13 mouse cellular contexts compared by ENCODE assay signal in genomic region chr4:62685268-62685667, GRCm38 (mm10).
DNase-seq lines count a peak whose midpoint lies in the region; ATAC-seq and TF ChIP-seq lines count a peak whose summit lies in the region.
"Had no signal": no experiment of that assay in that cellular context is flagged by ENCODE, and none has a peak within 500 bp of the region (broad histone marks: within the 10 kb centered on the region; RNA-seq: fewer than 3 reads in every experiment).

No protein-coding gene starts in this region.

- H3K36me3 ChIP-seq in midbrain, embryonic 10.5 days: peaks cover 28% of the 10 kb centered on the region
- no peaks in the 10 kb centered on the region for H3K36me3 ChIP-seq in midbrain, embryonic 16.5 days (ENCODE audit: control insufficient read depth, insufficient read depth, low read length)
- no peaks in the 10 kb centered on the region for H3K36me3 ChIP-seq in myocyte (ENCODE audit: control insufficient read depth, insufficient read depth)
- H3K36me3 ChIP-seq: liver, embryonic 15.5 days had no signal

- H3K27me3 ChIP-seq in midbrain, embryonic 10.5 days (ENCODE audit: low read depth, poor library complexity, severe bottlenecking): no peaks in the 10 kb centered on the region
- no peaks in the 10 kb centered on the region for H3K27me3 ChIP-seq in midbrain, embryonic 16.5 days (ENCODE audit: control insufficient read depth, insufficient read depth, low read depth, low read length)
- H3K27me3 ChIP-seq in myocyte (ENCODE audit: control insufficient read depth, insufficient read depth, insufficient read length): no peaks in the 10 kb centered on the region
- H3K27me3 ChIP-seq: liver, embryonic 15.5 days had no signal

- no peak overlapping the region for H3K9ac ChIP-seq in midbrain, embryonic 16.5 days (ENCODE audit: low read depth, low read length)
- H3K9ac ChIP-seq: liver, embryonic 15.5 days had no signal

- no peak overlapping the region for H3ac ChIP-seq in myocyte (ENCODE audit: control insufficient read depth, insufficient read length)

- TF ChIP-seq POLR2A in myocyte (IDR thresholded peaks at IDR 0.05; ENCODE audit: insufficient read length, low read depth): no peak

- H3K4me1 ChIP-seq in midbrain, embryonic 10.5 days: peaks cover 27% of the 10 kb centered on the region
- peaks cover 24% of the 10 kb centered on the region for H3K4me1 ChIP-seq in midbrain, embryonic 16.5 days (ENCODE audit: control insufficient read depth, insufficient read depth, low read length)

- peak overlapping the region; percentile 2; the same call in 1 of the 2 replicates for H3K27ac ChIP-seq in midbrain, embryonic 10.5 days (replicated peaks)
- no peak overlapping the region for H3K27ac ChIP-seq in midbrain, embryonic 16.5 days (ENCODE audit: low read length)
- H3K27ac ChIP-seq: liver, embryonic 15.5 days had no signal

- no peak overlapping the region for H3K4me2 ChIP-seq in midbrain, embryonic 16.5 days (ENCODE audit: low read length)
- H3K4me2 ChIP-seq in myocyte (ENCODE audit: low read depth): no peak overlapping the region
- H3K4me2 ChIP-seq: liver, embryonic 15.5 days; midbrain, embryonic 11.5 days had no signal

- intact Hi-C loops in left cerebral cortex, postnatal 14 days (cut with DNase I): no loop called here

- WGBS in midbrain, embryonic 10.5 days: 90% methylated on average over 10 of the region's 10 CpGs
- WGBS in midbrain, embryonic 16.5 days: 80% methylated on average over 10 of the region's 10 CpGs

- DNase-seq in midbrain, embryonic 10.5 days (ENCODE audit: low spot score): no peak
- peak; percentile 76 for DNase-seq in T-cell, adult 2 months (ENCODE audit: low spot score)
- peak; percentile 75 for DNase-seq in thymus, postnatal 14 days
- DNase-seq in left cerebral cortex, postnatal 14 days (ENCODE audit: low spot score in 2 of 2): no peak
- DNase-seq in right cerebral cortex, postnatal 14 days: no peak
- DNase-seq in embryo, embryonic 10 days (ENCODE audit: low spot score): no peak
- DNase-seq: adrenal gland, postnatal 36 days; cerebellum, adult 18-20 months; kidney, adult 18-20 months had no signal

- ATAC-seq in midbrain, embryonic 16.5 days: no peak

- no peaks in the 10 kb centered on the region for H3K9me3 ChIP-seq in midbrain, embryonic 10.5 days (replicated peaks)
- H3K9me3 ChIP-seq in midbrain, embryonic 16.5 days (replicated peaks; ENCODE audit: control insufficient read depth, low read length, poor library complexity, severe bottlenecking): no peaks in the 10 kb centered on the region
- H3K9me3 ChIP-seq: liver, embryonic 15.5 days had no signal

- H3K4me3 ChIP-seq in midbrain, embryonic 10.5 days: no peak overlapping the region
- no peak overlapping the region for H3K4me3 ChIP-seq in midbrain, embryonic 16.5 days (ENCODE audit: low read depth, low read length)
- no peak overlapping the region for H3K4me3 ChIP-seq in myocyte
- H3K4me3 ChIP-seq: liver, embryonic 15.5 days had no signal

- peaks cover 3% of the 10 kb centered on the region for H3K79me2 ChIP-seq in myocyte (ENCODE audit: control insufficient read depth, insufficient read depth)

TF ChIP-seq in myocyte, 11 proteins besides CTCF, POLR2A, EP300 and RAD21:
- TF ChIP-seq TCF3 (IDR thresholded peaks at IDR 0.05; ENCODE audit: insufficient read length, low read depth) (no peak), E2F4 (IDR thresholded peaks at IDR 0.05; ENCODE audit: insufficient read depth) (no peak), SRF (IDR thresholded peaks at IDR 0.05; ENCODE audit: control insufficient read depth, insufficient read length, low read depth) (no peak), MYOG (IDR thresholded peaks at IDR 0.05; ENCODE audit: control insufficient read depth in 1 of 3, insufficient read depth in 1 of 3, insufficient read length in 2 of 3, low read depth in 2 of 3) (peak in 1 of 3 experiments; percentile 31), POLR2AphosphoS2 (IDR thresholded peaks at IDR 0.05; ENCODE audit: insufficient read length, low read depth) (no peak), CEBPB (IDR thresholded peaks at IDR 0.05; ENCODE audit: insufficient read depth, poor library complexity, severe bottlenecking) (no peak), MAX (IDR thresholded peaks at IDR 0.05; ENCODE audit: low read depth) (no peak), USF1 (IDR thresholded peaks at IDR 0.05; ENCODE audit: low read depth) (no peak), MYOD1 (IDR thresholded peaks at IDR 0.05; ENCODE audit: control insufficient read depth in 1 of 3, insufficient read length in 2 of 3, low read depth in 2 of 3) (peak in 2 of 3 experiments; percentile 56 to 66), TCF12 (IDR thresholded peaks at IDR 0.05; ENCODE audit: insufficient read depth, poor library complexity, severe bottlenecking) (no peak), REST (IDR thresholded peaks at IDR 0.05; ENCODE audit: insufficient read depth, insufficient read length) (no peak)
TF ChIP-seq in myocyte: peak in this region for 2.

Comparison
In these comparisons a context has a peak if more than half of its experiments do, and no peak if none do; other contexts are left out.
1. DNase-seq: peak in T-cell, adult 2 months (single experiment) and thymus, postnatal 14 days (single experiment); none in midbrain, embryonic 10.5 days (single experiment), left cerebral cortex, postnatal 14 days (0 of 2), right cerebral cortex, postnatal 14 days (single experiment) and embryo, embryonic 10 days (single experiment).